Mouse (Mus musculus): ENCODE data around the gene Dcaf15.

DNA sequence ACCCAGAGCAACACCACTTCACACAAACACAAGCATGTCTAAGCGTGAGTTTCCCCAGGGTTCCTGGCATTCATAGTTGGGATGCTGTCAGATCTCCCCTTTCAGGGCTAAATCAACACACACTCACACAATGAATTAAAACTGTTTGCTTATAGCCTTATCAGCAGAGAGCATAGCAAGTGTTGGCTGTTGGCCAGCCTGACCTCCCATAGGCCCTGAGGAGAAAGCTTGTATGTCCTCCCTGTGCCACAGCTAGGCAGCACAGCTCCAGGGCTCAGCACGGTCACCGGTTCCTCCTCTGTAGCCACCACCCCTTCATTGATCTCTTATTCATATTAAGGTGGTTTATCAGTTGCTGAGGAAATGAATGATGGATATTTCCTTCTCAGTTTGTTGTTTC lies 51.8 kb downstream of the Dcaf15 start:
- TF ChIP-seq CTCF (IDR thresholded peaks at IDR 0.05): no peak
- no peak for TF ChIP-seq EP300 (IDR thresholded peaks at IDR 0.05)
